ENCODE assay signal across 19 mouse cellular contexts in the genomic region with DNA sequence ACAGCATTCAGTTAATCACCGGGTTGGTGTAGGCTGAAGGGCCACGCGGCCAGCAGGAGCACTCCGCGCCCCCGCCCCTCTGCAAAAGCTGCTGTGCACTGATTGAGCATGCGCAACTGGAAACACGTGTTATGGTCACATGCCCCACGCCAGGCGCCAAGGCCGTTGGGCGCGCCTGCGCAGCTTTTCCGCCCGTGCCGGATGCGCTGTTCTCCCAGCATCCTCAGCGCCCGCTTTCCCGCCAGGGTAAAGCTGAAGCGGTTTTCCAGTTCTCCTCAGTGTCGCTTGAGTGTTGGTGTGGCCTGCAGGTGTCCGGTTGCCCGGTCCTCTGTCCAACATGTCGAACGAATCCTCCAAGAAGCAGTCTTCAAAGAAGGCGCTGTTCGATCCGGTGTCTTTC.
DNase-seq lines count a peak whose midpoint lies in the region; TF ChIP-seq lines count a peak whose summit lies in the region.
"Had no signal": no experiment of that assay in that cellular context is flagged by ENCODE, and none has a peak within 500 bp of the region (broad histone marks: within the 10 kb centered on the region; RNA-seq: fewer than 3 reads in every experiment).

A gene (plus strand): TSS at position 201 of the 400 bp plus-strand sequence.

- peaks cover 38% of the 10 kb centered on the region for H3K27me3 ChIP-seq in E14TG2a.4 (ENCODE audit: insufficient read depth, low read length)
- H3K27me3 ChIP-seq: hindbrain, embryonic 12.5 days; intestine, embryonic 15.5 days had no signal

- peaks cover 15% of the 10 kb centered on the region for H3K9me3 ChIP-seq in E14TG2a.4 (ENCODE audit: low read length)
- H3K9me3 ChIP-seq: intestine, embryonic 15.5 days had no signal

- TF ChIP-seq CTCF in E14TG2a.4 (conservative IDR thresholded peaks at IDR 0.05; ENCODE audit: low read length), result no peak

- H3K4me1 ChIP-seq in E14TG2a.4 (replicated peaks; ENCODE audit: low read depth, low read length), result 0 out of 2 replicates have a peak, but pooled peaks cover 5% of the 10 kb centered on the region
- H3K4me1 ChIP-seq: embryonic facial prominence, embryonic 10.5 days; hindbrain, embryonic 12.5 days; intestine, embryonic 15.5 days had no signal

- peak within 1 kb of the TSS; percentile 41 for H3K4me3 ChIP-seq in E14TG2a.4 (replicated peaks; ENCODE audit: low read length)
- H3K4me3 ChIP-seq: embryonic facial prominence, embryonic 10.5 days; gastrocnemius, adult 2 months; hindbrain, embryonic 12.5 days; intestine, embryonic 15.5 days had no signal

- DNase-seq in 3134 (ENCODE audit: extremely low read depth, insufficient read length, low spot score), result peak; percentile 11
- DNase-seq in R1 (ENCODE audit: low read depth, low spot score), result peak; percentile 63
- peak; percentile 95 for DNase-seq in testis, postnatal 14 days (ENCODE audit: low spot score)
- DNase-seq in spleen, adult 18-20 months, result no peak
- DNase-seq in left cerebral cortex, adult 9 months (ENCODE audit: low spot score in 2 of 2), result no peak
- DNase-seq: adrenal gland, adult 8-10 months; adrenal gland, postnatal 36 days; B cell, adult 2 months; cerebellum, adult 2 months; cerebellum, postnatal 10 days; gastrocnemius, adult 2 months; gastrocnemius, postnatal 25 days; heart, postnatal 10 days; heart, postnatal 4 days had no signal

- no peaks in the 10 kb centered on the region for H3K36me3 ChIP-seq in E14TG2a.4 (ENCODE audit: insufficient read depth, low read length)
- H3K36me3 ChIP-seq: embryonic facial prominence, embryonic 10.5 days; G1E; hindbrain, embryonic 12.5 days; intestine, embryonic 15.5 days had no signal

Comparison
In these comparisons a context has a peak if more than half of its experiments do, and no peak if none do; other contexts are left out.
1. DNase-seq: peak in 3134 (single experiment), R1 (single experiment) and testis, postnatal 14 days (single experiment); none in spleen, adult 18-20 months (0 of 2) and left cerebral cortex, adult 9 months (0 of 2).